Mouse (Mus musculus) erythroblast, adult 5-6 weeks (primary cell): ENCODE measurements around the gene Cnot2. TPM values are rescaled to one million over a fixed set of nuclear protein-coding genes. Genes with fewer than 3 reads are reported as not detected.
"Not testable (repeated sequence)": the region's sequence is repeated elsewhere in the genome, so short reads cannot be mapped to it uniquely, and the experiment has no call there.

Experiments used
- ATAC-seq: replicated peaks from 2 replicates; pipeline ENCODE4 v1.8.0; 2016; ENCODE audit warnings: moderate number of reproducible peaks, mild to moderate bottlenecking, moderate TSS enrichment, inconsistent platforms; ENCODE audit not compliant: poor library complexity, low FRiP score, severe bottlenecking
- total RNA-seq, 2 experiments: library from RNA; stranded (forward) in 1 of 2; stranded (reverse) in 1 of 2; fragments of 150-400 nt in 1 of 2; fragments of 200-764, 138-1000 nt in 1 of 2; gene quantifications; 2 replicates each; pipeline versions ENCODE4 v1.2.3 to v1.2.4; 2015 to 2017; ENCODE audit warnings: low replicate concordance in 2 of 2

The Cnot2 gene
- 31.9 and 34.3 TPM in 2 replicates for total RNA-seq (2015; ENCODE audit: low replicate concordance)
- total RNA-seq (2017; ENCODE audit: low replicate concordance), result 47.1 and 60.4 TPM in 2 replicates

DNA sequence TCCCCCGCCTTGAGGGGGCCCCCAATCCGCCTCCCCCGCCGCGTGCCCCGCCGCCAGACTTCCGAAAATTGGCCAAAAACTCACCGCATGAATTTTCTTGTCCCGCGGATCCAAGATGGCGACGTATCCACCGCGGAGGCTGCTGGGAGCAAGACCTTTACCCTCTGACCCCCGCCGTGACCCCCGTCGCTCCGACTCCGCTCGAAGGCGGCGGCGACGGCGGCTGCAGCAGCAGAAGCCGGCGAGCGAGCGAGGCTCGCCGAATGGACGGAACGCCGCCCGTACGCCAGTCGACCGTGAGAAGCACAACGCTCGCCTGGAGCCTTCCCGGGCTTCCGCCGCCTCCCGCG is at the start of gene Cnot2:
TSS of gene Cnot2 (minus strand) at position 143 of the 350 bp plus-strand sequence.
- peak; percentile 76 for ATAC-seq

DNA sequence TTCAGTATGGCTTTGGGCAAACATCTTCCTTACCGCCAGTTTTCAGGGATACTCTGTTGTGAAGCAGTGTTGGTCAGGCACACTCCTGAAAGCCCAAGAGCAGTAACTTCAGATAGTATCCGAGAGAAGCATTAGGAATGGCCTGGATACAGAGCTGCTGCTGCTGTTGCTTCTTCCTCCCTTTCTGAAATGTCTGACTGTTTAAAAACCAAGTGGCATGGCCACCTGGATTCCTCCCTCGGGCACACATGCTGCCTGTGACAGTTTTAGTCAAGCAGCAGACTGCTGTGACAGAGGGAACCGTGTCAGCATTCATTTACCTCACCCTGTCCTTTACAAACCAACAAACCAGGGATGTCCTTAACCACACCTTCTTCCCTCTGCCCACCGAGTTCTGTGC is 47.6 kb upstream of the Cnot2 start:
- no peak for ATAC-seq

DNA sequence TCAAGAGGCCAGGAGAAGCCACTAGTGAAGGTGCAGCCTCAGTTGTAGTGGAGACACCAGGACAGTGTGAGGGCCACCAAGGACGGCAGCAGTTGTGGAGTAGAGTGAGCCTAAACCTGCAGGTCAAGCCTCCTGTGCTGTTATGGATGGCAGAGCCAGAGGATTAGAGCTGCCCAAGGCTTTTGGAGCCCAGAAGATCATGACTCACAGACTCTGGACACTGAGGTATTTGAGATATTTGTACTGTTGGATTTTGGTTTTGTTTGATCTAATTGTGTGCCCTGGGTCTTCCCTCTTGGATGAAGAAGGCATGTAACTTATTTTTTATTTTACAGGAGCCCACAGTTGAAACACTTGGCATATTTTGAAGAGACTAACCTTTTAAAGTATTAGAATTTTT is 44.7 kb upstream of the Cnot2 start:
- no peak for ATAC-seq

DNA sequence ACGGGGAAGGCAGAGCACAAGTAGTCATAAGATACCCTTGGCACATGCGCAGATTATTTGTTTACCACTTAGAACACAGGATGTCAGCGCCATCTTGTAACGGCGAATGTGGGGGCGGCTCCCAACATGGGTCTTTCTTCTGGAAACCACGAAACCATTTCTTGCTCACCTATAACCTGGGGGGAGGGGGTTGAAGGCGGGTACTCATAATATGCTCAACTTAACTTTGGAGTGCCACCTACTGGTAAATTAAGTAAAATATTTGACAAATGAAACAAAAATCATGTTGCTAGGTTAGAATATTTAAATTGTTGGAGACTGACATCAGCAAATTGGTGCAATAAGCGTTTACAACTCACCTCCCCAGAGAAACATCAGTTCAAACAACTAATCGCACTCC is 31.9 kb upstream of the Cnot2 start:
- not testable (repeated sequence) for ATAC-seq

DNA sequence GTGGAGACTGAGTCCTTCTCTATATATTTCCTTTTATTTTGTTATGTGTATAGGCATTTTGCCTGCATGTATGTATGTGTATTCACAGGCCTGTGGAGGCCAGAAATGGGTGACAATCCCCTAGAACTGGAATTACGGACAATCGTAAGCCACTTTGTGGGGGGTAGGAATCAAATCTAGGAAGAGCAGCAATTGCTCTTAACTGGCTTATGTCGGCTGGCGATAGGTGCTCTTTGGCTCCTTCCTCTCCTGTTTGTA is 23.5 kb upstream of the Cnot2 start:
- ATAC-seq, result no peak

DNA sequence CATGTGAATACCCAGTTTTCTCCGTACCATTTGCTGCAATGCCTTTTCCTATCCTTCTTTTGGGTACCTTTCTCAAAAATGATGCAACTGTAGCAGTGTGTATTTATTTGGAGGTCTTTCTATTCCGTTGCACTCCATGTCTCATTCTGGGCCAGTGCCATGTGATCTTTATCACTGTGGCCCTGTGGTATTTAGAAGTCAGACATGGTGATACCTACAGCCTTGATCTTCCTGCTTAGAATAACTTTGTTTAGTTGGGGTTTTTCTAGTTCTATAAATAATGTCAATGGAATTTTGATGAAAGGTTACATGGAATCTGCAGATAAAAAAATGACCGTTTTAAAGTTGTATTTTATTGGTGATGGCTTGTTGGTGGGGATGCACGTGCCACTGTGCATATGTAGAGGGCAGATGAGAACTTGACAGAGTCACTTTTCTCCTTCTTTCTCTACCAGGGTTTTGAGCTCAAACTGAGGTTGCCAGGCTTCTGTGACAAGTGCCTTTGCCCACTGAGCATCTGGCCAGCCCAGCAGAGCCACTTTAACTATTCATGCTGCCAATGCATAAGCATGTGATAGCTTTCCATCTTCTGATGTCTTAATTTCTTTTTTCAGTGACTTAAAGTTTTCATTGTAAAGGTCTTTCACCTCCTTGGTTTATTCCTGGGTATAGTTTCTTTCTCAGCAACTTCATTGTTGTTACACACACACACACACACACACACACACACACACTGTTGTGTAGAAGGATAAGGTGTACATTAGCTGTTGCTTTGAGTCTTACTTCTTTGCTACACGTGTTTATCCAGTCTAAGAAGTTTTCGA is 23.0 kb upstream of the Cnot2 start:
- no peak for ATAC-seq

DNA sequence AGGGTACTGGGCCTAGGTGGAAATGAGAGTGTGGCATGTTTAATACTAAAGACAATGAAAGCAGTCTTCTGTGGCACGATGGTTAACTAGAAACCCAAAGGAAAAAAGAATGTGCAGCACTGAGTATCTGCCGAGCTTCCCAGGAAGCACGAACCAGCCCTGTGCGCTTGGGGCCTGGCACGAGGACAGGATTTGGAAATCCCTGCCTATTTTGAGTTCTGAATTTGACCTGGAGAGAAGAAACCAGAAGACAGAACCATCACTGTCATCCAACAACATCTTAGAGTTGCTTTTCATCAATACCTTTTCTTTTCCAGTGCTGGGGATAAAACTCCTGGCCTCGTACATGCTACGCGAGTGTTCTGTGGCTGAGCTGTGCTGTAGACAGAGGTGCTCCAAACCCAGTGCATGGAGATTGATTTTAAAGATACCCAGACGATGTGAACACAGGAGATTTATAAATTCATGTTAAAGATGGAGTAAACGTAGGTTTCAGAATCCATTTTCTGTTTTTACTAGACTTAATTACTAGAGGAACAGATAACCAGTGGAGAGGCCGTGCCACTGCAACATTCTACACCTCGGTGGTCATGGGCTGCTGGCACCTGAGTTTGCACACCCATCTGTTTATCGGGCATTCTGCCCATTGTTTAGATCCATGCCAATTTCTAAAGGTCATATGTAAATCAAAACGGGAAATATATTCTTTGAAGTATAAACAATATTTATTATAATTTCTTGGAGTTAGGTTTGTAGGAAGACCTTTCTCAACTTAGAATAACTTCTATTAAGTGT is 17.9 kb upstream of the Cnot2 start:
- ATAC-seq, result no peak

DNA sequence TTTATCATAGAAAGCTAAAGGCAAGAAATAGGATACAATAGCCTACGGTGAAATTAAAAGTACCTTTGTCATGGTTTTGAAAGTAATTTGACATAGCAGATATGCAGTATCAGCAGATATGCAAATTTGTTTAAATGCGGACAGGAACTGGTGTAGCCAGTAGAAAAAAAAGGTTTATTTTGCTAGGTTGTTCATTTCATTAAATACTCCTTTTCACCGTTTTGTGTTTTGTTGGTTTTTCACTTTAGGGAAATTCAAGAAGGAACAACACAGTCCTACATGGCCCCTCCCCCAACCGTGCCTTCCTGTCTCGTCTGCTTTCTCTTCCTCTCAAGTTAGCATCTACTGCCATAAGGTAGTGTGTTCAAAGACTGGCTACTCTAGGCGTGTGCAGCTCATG is 1.4 kb upstream of the Cnot2 start:
- no peak for ATAC-seq

DNA sequence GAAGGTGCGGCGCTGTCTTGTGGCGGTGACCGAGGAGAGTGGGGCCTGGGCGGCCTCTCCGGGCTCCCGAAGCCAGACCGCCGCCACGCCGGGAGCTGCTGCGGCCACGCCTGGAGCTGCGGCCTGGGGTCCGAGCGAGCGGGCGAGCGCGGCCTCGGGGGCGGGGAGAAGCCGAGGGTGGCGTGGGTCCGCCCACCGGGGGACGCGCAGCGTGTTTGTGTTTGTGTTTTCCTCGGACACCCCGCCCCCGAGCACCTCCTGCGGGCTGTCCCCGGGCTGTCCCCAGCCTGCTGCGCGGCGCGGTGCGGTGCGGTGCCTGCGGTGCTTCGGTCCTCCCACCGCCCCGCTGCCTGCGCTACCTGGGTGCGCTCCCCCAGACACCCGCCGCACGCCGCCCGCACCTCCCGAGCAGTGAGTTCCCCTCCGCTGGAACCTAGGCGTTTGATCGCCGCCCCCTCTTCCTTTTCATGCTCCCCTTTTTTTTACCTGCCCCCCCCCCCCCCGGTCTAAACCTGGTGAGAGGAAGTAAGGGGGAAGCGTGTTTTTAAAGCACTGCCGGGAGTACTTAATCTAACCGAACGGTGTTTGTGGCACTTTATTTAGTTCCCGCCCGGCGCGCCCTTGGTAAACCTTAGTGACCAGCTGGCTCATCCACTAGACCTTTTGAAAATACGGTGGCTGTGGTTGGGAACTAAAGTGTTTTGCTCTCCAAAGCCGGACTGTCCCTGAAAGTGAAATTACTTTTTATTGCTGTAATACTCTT is 589 bp upstream of the Cnot2 start:
- ATAC-seq, result peak; percentile 77

DNA sequence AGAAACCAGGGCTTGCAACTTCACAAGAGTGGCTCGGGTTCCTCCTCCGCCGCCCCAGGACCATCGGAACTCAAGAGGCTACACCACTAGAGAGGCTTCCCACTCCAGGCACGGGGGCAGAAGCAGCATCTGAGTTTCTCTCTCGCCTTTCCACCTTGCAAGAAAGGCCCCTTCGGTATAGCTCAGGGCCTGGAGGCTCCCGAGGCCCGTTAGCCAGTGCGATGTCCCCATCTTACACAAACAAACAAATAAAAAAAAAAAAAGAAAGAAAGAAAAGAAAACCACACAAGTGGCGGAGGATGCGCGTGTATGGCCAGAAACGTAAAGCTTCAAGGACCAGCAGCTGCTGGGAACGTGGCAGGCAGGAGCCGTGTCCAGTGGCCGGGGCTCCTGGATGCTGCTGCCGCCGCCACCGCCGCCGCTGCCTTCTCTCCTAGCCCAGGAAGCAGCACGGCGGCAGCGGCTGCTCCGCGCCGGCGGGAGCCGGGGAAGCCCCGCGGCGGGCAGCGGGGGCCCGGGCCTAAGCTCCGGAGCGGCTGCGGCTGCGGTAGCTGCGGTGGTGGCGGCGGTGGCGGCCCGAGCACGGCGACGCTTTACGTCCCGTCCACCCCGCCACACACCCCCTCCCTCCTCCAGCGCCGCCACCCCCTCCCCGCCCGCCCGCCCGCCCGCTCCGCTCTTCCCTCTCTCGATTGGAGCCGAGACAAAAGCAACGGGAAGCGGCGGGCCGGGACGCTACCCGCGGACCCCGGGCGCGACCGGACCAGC is 536 bp downstream of the Cnot2 start:
- ATAC-seq, result peak; percentile 35

DNA sequence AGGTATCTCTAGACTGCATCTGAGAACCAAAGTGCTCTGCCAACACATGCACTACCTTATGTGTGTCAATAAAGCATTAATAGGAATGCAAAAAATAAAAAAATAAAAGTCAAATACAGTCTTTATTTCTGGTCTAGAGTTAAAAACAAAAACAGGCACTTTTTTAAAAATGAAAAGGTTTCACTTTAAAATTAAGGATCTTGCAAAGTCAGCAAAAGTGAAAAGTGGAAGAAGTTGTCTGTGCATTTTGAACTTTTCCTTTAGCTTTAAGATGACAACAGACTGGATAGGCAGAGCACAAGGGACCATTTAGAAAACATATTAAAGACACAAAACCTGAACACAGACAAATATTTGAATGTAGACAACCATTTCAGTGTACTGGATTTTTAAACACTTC is 1.8 kb downstream of the Cnot2 start:
- ATAC-seq, result no peak

DNA sequence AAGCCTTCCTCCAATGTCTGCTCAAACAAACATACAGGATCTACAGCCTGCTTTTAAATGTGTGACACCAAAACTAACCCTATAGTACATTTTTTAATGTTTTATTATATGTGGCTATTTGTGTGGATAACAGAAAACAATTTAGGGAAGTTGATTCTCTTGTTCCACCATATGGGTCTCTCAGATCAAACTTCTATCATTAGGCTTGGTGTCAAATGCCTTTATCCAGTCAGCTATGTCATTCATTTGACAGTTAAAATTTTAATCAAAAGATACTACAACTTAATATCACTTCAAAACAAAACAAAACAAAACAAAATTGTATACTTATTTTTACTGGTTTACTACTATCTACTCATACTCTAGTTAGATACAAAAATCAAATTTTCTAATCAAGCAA is 2.9 kb downstream of the Cnot2 start:
- no peak for ATAC-seq

DNA sequence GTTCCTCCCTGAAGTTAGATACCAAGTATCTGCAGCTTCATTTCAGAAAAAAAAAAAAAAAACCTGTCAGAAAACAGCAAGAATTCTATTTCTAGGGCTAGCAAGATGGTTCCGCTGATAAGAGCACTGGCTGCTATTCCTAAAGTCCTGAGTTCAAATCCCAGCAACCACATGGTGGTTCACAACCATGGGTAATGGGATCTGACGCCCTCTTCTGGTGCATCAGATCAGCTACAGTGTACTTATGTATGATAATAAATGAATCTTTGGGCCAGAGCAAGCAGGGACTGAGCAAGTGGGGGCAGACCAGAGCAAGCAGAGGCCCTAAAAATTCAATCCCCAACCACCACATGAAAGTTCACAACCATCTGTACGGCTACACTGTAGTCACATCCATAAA is 4.1 kb downstream of the Cnot2 start:
- no peak for ATAC-seq

DNA sequence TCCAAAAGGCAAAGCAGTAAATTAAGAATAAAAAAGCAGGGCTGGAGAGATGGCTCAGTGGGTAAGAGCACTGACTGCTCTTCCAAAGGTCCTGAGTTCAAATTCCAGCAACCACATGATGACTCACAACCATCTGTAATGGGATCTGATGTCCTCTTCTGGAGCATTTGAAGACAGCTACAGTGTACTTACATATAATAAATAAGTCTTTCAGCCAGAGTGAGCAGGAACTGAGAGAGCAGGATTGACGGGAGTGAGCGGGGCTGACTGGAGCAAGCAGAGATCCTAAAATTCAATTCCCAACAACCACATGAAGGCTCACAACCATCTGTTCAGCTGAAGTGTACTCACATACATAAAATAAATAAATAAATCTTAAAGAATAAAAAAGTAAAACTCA is 5.2 kb downstream of the Cnot2 start:
- not testable (repeated sequence) for ATAC-seq

DNA sequence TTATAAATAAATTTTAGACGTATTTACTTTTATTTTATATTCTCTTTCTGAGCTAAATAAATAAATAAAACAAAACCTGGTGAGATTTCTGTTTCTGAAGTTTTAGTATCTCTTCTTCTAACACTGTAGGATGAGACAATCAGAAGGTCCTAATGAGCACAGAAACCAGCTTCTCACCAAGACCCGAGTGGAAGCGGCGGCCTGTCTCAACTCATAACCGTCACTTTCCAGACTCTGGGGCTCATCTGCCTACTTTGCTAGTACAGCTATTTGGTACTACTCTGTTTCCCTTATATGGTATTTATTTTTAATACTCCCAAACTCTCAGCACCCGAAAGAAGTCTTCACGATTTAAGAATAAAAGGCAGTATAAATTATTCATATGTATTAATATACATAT is 10.8 kb downstream of the Cnot2 start:
- ATAC-seq, result no peak

DNA sequence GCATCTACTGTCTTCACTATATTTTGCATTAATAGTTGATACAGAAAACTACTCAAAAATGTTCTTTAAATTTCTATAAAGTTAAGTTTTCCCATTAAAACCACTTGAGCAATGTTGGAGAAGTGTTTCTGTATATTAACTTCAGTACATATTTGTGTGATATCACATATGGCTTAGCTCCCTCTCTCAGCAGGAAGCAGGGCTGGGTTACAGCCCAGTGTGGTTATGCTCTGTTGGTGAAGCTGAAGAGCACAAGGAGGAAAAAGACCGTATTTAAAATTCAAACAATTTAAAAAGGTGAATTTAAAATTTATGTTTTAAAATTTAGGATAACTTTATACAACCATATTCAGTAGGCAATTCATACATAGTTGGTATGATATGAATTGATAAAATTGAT is 12.8 kb downstream of the Cnot2 start:
- no peak for ATAC-seq

DNA sequence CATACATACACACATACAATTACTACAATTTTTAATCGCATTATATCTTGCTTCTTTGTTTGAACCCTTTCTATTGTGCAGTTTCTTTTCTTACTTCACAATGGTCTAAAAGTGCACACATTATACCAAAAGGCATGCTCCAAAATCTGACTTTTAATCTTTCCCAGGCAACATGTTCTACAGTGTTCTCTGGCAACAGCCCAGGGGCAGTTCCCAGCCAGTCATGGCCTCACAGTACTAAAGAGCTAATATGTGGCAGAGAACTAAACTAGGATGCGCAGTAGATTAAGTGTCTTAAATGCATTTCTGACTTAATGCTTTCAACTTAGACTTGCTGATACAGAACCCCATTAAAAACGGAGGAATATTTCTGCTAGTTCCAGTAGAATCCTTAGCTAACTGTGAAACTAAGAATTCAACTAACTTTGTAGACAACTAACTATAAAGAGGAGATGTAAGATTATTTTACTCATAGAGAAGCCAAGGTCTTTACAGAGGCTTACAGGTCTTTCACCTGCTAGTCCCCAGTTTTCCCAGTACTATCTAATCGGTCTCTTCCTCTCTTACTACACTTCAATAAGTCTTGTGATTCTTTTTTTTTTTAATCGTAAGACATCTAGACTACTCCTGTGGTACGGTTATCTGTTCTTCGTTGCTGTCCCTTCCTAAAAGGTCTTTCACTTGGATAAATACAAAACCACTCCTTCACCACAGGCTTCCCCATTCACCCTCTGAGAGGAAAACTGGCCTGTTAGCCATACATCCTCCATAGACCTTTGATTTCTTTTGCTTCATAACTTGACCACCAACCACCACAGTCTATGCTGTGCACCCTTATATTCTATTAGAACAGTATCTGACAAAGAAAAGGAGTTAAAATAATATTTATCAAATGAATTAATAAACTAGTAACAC is 13.6 kb downstream of the Cnot2 start:
- ATAC-seq, result no peak

DNA sequence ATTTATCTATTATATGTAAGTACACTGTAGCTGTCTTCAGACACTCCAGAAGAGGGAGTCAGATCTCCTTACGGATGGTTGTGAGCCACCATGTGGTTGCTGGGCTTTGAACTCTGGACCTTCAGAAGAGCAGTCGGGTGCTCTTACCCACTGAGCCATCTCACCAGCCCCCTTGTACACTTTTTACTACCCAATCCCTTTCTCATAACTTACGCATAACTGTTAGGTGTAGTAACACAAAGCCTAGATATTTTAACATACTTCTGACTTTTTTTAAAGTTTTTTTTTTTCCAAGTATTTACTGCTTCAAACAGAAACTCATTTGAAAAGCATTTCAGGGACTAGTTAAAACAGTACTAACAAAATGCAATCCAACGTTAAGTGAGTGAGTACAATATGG is 14.8 kb downstream of the Cnot2 start:
- ATAC-seq, result not testable (repeated sequence)
